Mouse (Mus musculus): ENCODE results near the gene Ankrd36. TPM values are rescaled to one million over a fixed set of nuclear protein-coding genes. Genes with fewer than 3 reads are reported as not detected.
A peak's percentile ranks its signal among the peaks of the same experiment; 100 is the strongest.

The Ankrd36 gene
- polyA plus RNA-seq, 1 experiment from 2014 or later: not detected

- H3K9me3 ChIP-seq: no peaks in the 10 kb centered on the region
- H3K27ac ChIP-seq: no peak overlapping the region
- no peak for ATAC-seq (ENCODE audit: insufficient number of reproducible peaks, low FRiP score, low TSS enrichment, low read depth)
- peaks cover 64% of the 10 kb centered on the region for H3K36me3 ChIP-seq
- no peaks in the 10 kb centered on the region for H3K4me1 ChIP-seq
- H3K27me3 ChIP-seq: no peaks in the 10 kb centered on the region
- no peak overlapping the region for H3K4me2 ChIP-seq
- H3K9ac ChIP-seq: no peak overlapping the region
- H3K4me3 ChIP-seq: no peak overlapping the region
- 87% methylated on average over 12 of the region's 12 CpGs for WGBS
Observed at GRCm38 (mm10) chr11:5718611-5719354, 149.3 kb downstream of the Ankrd36 start.

GRCm38 (mm10) chr11:5729582-5729981 lies 160.1 kb downstream of the Ankrd36 start:
- ATAC-seq (ENCODE audit: insufficient number of reproducible peaks, low FRiP score, low TSS enrichment, low read depth): no peak
- H3K36me3 ChIP-seq: peaks cover 12% of the 10 kb centered on the region
- no peaks in the 10 kb centered on the region for H3K27me3 ChIP-seq
- H3K4me3 ChIP-seq: no peak overlapping the region
- 84% methylated on average over 9 of the region's 9 CpGs for WGBS
- no peak overlapping the region for H3K9ac ChIP-seq
- H3K4me2 ChIP-seq: no peak overlapping the region
- H3K4me1 ChIP-seq: peaks cover 18% of the 10 kb centered on the region; the same call in 1 of the 2 replicates
- no peaks in the 10 kb centered on the region for H3K9me3 ChIP-seq
- H3K27ac ChIP-seq: no peak overlapping the region

- Histone ChIP-seq H3K4me2 (no peak overlapping the region), H3K27ac (0 out of 2 replicates have a peak overlapping the region, but pooled peaks have one; percentile 47), H3K9ac (no peak overlapping the region), H3K9me3 (no peaks in the 10 kb centered on the region), H3K4me3 (no peak overlapping the region), H3K36me3 (peaks cover 7% of the 10 kb centered on the region; the same call in 1 of the 2 replicates), H3K27me3 (no peaks in the 10 kb centered on the region), H3K4me1 (peaks cover 21% of the 10 kb centered on the region; the same call in 1 of the 2 replicates)
- peak; percentile 80 for ATAC-seq (ENCODE audit: insufficient number of reproducible peaks, low FRiP score, low TSS enrichment, low read depth)
- WGBS: 63% methylated on average over 5 of the region's 5 CpGs
Observed at GRCm38 (mm10) chr11:5732401-5732800, 162.9 kb downstream of the Ankrd36 start.

- Histone ChIP-seq H3K4me3 (no peak overlapping the region), H3K4me1 (peaks cover 25% of the 10 kb centered on the region; the same call in 1 of the 2 replicates), H3K4me2 (no peak overlapping the region), H3K27me3 (no peaks in the 10 kb centered on the region), H3K36me3 (peaks cover 4% of the 10 kb centered on the region; the same call in 1 of the 2 replicates), H3K9me3 (no peaks in the 10 kb centered on the region), H3K27ac (no peak overlapping the region; the same call in 1 of the 2 replicates), H3K9ac (no peak overlapping the region)
- ATAC-seq (ENCODE audit: insufficient number of reproducible peaks, low FRiP score, low TSS enrichment, low read depth): no peak
- WGBS: 93% methylated on average over 4 of the region's 4 CpGs
Observed at GRCm38 (mm10) chr11:5734323-5734722, 164.8 kb downstream of the Ankrd36 start.

- WGBS: 85% methylated on average over 5 of the region's 5 CpGs
- Histone ChIP-seq H3K4me3 (no peak overlapping the region), H3K4me1 (peaks cover 31% of the 10 kb centered on the region), H3K4me2 (no peak overlapping the region), H3K9me3 (no peaks in the 10 kb centered on the region), H3K27me3 (no peaks in the 10 kb centered on the region), H3K27ac (no peak overlapping the region), H3K9ac (no peak overlapping the region), H3K36me3 (peaks cover 2% of the 10 kb centered on the region; the same call in 1 of the 2 replicates)
- ATAC-seq (ENCODE audit: insufficient number of reproducible peaks, low FRiP score, low TSS enrichment, low read depth): no peak
Observed at GRCm38 (mm10) chr11:5737137-5737536, 167.7 kb downstream of the Ankrd36 start.

Other genes with a start within 250 kb of the Ankrd36 start
- 16.2 and 16.3 TPM in 2 replicates for gene Znrf3, start 124.8 kb upstream of the Ankrd36 start, polyA plus RNA-seq (2015; fragmentation: Nextera tagmentation; extraction: Ambion mirVana)
- gene Xbp1, start 49.0 kb upstream of the Ankrd36 start, polyA plus RNA-seq (2015; fragmentation: Nextera tagmentation; extraction: Ambion mirVana): 238 and 242 TPM in 2 replicates
- 16.0 and 17.4 TPM in 2 replicates for gene Ccdc117, start 27.5 kb upstream of the Ankrd36 start, polyA plus RNA-seq (2015; fragmentation: Nextera tagmentation; extraction: Ambion mirVana)
- gene Mrps24, start 146.0 kb downstream of the Ankrd36 start, polyA plus RNA-seq (2015; fragmentation: Nextera tagmentation; extraction: Ambion mirVana): 164 and 170 TPM in 2 replicates
- gene Urgcp, start 192.7 kb downstream of the Ankrd36 start, polyA plus RNA-seq (2015; fragmentation: Nextera tagmentation; extraction: Ambion mirVana): 28.5 and 29.1 TPM in 2 replicates
- gene Dbnl, start 218.8 kb downstream of the Ankrd36 start, polyA plus RNA-seq (2015; fragmentation: Nextera tagmentation; extraction: Ambion mirVana): 143 and 152 TPM in 2 replicates
- gene Pgam2, start 234.0 kb downstream of the Ankrd36 start, polyA plus RNA-seq (2015; fragmentation: Nextera tagmentation; extraction: Ambion mirVana): 68.7 and 217 TPM in 2 replicates

All from limb, embryonic 15.5 days (tissue).